Mouse (Mus musculus) lung, embryonic 14.5 days (tissue): ENCODE measurements around the gene Nubp1. TPM values are rescaled to one million over a fixed set of nuclear protein-coding genes. Genes with fewer than 3 reads are reported as not detected.

ENCODE experiments used
- ATAC-seq: fragments of 200-750 bp; cut with Nextera tagmentation; 2 replicates; pipeline ENCODE4 v1.8.0; 2017; ENCODE audit warnings: mild to moderate bottlenecking, moderate TSS enrichment, moderate library complexity; ENCODE audit not compliant: insufficient read depth
- DNase-seq: peaks from one replicate; pipeline ENCODE4 v3.0.0-alpha.2; 2015
- H3K27ac ChIP-seq: fragments of 300-500 bp; sonication (generic); 2 replicates; pipeline ENCODE4 v1.5.1; 2014; ENCODE audit warnings: low read depth, mild to moderate bottlenecking, moderate library complexity
- H3K27me3 ChIP-seq: fragments of 300-500 bp; sonication (generic); 2 replicates; pipeline ENCODE4 v1.6.1; 2014; ENCODE audit warnings: low read length, control low read depth; ENCODE audit not compliant: insufficient read depth
- H3K36me3 ChIP-seq: fragments of 300-500 bp; sonication (generic); 2 replicates; pipeline ENCODE4 v1.6.1; 2014; ENCODE audit warnings: control low read depth; ENCODE audit not compliant: insufficient read depth
- H3K4me1 ChIP-seq: fragments of 300-500 bp; sonication (generic); 2 replicates; pipeline ENCODE4 v1.6.1; 2014; ENCODE audit warnings: antibody characterized with exemption, control low read depth; ENCODE audit not compliant: insufficient read depth
- H3K4me2 ChIP-seq: fragments of 300-500 bp; sonication (generic); 2 replicates; pipeline ENCODE4 v1.6.1; 2014; ENCODE audit warnings: mild to moderate bottlenecking
- H3K4me3 ChIP-seq: fragments of 300-500 bp; sonication (generic); 2 replicates; pipeline ENCODE4 v1.5.1; 2014; ENCODE audit warnings: low read depth, low read length
- H3K9ac ChIP-seq: fragments of 300-500 bp; sonication (generic); 2 replicates; pipeline ENCODE4 v1.6.1; 2014
- H3K9me3 ChIP-seq: fragments of 300-500 bp; sonication (generic); 2 replicates; pipeline ENCODE4 v1.6.1; 2016; ENCODE audit warnings: low read depth, low read length, control low read depth
- CTCF ChIP-seq: IDR thresholded peaks from 2 replicates; pipeline ENCODE4 v1.5.1; 2016; ENCODE audit warnings: antibody characterized with exemption, low read depth
- WGBS: fragments of 180-500 bp; shearing (Covaris S2); extraction: QIAGEN DNeasy Blood & Tissue Kit; methylation state at CpG from one replicate; pipeline ENCODE4 v1.1.7; 2014; 5-methylcytosine and 5-hydroxymethylcytosine counted together
- polyA plus RNA-seq: library from polyadenylated mRNA; unstranded; fragments of >200 nt; fragmentation: Nextera tagmentation; extraction: Ambion mirVana; gene quantifications from 2 replicates; pipeline ENCODE4 v1.2.1, GENCODE M21; 2014

Nubp1 gene
- 82.8 and 83.6 TPM in 2 replicates for polyA plus RNA-seq

GRCm38 (mm10) chr16:10411764-10412746 lies at the start of gene Nubp1:
Gene Nubp1, plus strand, starts transcription at chr16:10411948.
- peak within 1 kb of the TSS; percentile 70 for H3K9ac ChIP-seq
- H3K27ac ChIP-seq = peak within 1 kb of the TSS; percentile 96
- TF ChIP-seq CTCF = no peak
- no peaks in the 10 kb centered on the region for H3K9me3 ChIP-seq
- peaks cover 39% of the 10 kb centered on the region for H3K36me3 ChIP-seq
- ATAC-seq = peak; percentile 97
- DNase-seq = peak; percentile 98
- 2% methylated on average over 56 of the region's 56 CpGs for WGBS
- H3K4me3 ChIP-seq = peak within 1 kb of the TSS; percentile 69
- H3K4me2 ChIP-seq = peak within 1 kb of the TSS; percentile 82
- no peaks in the 10 kb centered on the region; the same call in 1 of the 2 replicates for H3K4me1 ChIP-seq
- no peaks in the 10 kb centered on the region for H3K27me3 ChIP-seq

DNA sequence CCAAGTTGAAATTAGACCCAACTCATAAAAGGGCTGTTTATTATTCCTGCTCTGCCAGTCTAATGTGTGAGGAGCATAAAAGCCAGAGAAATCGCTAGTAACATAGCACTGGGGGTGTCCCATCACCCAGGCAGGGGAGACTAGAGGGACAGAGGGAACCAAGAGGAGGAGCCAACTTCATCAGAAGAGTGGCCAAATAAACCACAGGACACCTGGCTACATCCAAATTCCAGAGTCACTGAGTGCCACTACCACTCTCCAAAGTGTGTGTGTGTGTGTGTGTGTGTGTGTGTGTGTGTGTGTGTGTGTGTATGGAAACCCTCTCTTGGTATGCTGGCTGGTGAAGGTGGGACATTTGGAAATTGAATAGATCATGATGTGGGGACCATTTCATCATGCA lies 48.7 kb upstream of the Nubp1 start:
- H3K27ac ChIP-seq = no peak overlapping the region
- TF ChIP-seq CTCF = no peak
- H3K4me2 ChIP-seq = no peak overlapping the region
- 46% methylated on average over 1 of the region's 1 CpGs for WGBS
- no peak overlapping the region for H3K4me3 ChIP-seq
- H3K9me3 ChIP-seq = no peaks in the 10 kb centered on the region
- H3K27me3 ChIP-seq = no peaks in the 10 kb centered on the region
- no peaks in the 10 kb centered on the region for H3K36me3 ChIP-seq
- H3K4me1 ChIP-seq = peaks cover 8% of the 10 kb centered on the region; the same call in 1 of the 2 replicates
- no peak for DNase-seq
- ATAC-seq = no peak
- H3K9ac ChIP-seq = no peak overlapping the region

GRCm38 (mm10) chr16:10365796-10366195 lies 46.0 kb upstream of the Nubp1 start:
- DNase-seq (peak; percentile 41), ATAC-seq (peak; percentile 47)
- H3K27me3 ChIP-seq = no peaks in the 10 kb centered on the region
- no peak overlapping the region for H3K9ac ChIP-seq
- H3K36me3 ChIP-seq = no peaks in the 10 kb centered on the region
- H3K9me3 ChIP-seq = no peaks in the 10 kb centered on the region
- H3K4me1 ChIP-seq = peaks cover 12% of the 10 kb centered on the region
- TF ChIP-seq CTCF = no peak
- 50% methylated on average over 4 of the region's 4 CpGs for WGBS
- H3K27ac ChIP-seq = peak overlapping the region; percentile 86
- H3K4me2 ChIP-seq = no peak overlapping the region
- H3K4me3 ChIP-seq = no peak overlapping the region

- DNase-seq (peak; percentile 77), ATAC-seq (peak; percentile 75)
- H3K4me1 ChIP-seq = peaks cover 12% of the 10 kb centered on the region
- H3K4me3 ChIP-seq = no peak overlapping the region
- H3K27me3 ChIP-seq = no peaks in the 10 kb centered on the region
- no peak overlapping the region for H3K9ac ChIP-seq
- H3K9me3 ChIP-seq = no peaks in the 10 kb centered on the region
- no peak overlapping the region for H3K4me2 ChIP-seq
- TF ChIP-seq CTCF = no peak
- WGBS = 62% methylated on average over 14 of the region's 14 CpGs
- H3K36me3 ChIP-seq = no peaks in the 10 kb centered on the region
- peak overlapping the region; percentile 86 for H3K27ac ChIP-seq
Measured at GRCm38 (mm10) chr16:10366240-10367217, 45.2 kb upstream of the Nubp1 start.

GRCm38 (mm10) chr16:10369468-10369934 lies 42.2 kb upstream of the Nubp1 start:
- Histone ChIP-seq H3K27me3 (no peaks in the 10 kb centered on the region), H3K36me3 (no peaks in the 10 kb centered on the region), H3K4me3 (no peak overlapping the region), H3K4me1 (peaks cover 12% of the 10 kb centered on the region), H3K27ac (no peak overlapping the region), H3K4me2 (no peak overlapping the region), H3K9ac (no peak overlapping the region), H3K9me3 (no peaks in the 10 kb centered on the region)
- peak; percentile 56 for DNase-seq
- 58% methylated on average over 3 of the region's 3 CpGs for WGBS
- TF ChIP-seq CTCF = no peak
- peak; percentile 10; the same call in 1 of the 2 replicates for ATAC-seq

- Histone ChIP-seq H3K4me2 (no peak overlapping the region), H3K36me3 (no peaks in the 10 kb centered on the region), H3K4me3 (no peak overlapping the region), H3K27me3 (no peaks in the 10 kb centered on the region), H3K4me1 (peaks cover 12% of the 10 kb centered on the region), H3K9me3 (no peaks in the 10 kb centered on the region), H3K9ac (no peak overlapping the region), H3K27ac (peak overlapping the region; percentile 30; the same call in 1 of the 2 replicates)
- DNase-seq = no peak
- TF ChIP-seq CTCF = no peak
- 76% methylated on average over 1 of the region's 1 CpGs for WGBS
- ATAC-seq = no peak
Measured at GRCm38 (mm10) chr16:10369996-10370395, 41.8 kb upstream of the Nubp1 start.
